Mouse (Mus musculus) lung, embryonic 14.5 days (tissue): ENCODE data around the gene Aoc3. TPM values are rescaled to one million over a fixed set of nuclear protein-coding genes. Genes with fewer than 3 reads are reported as not detected.

Source experiments
- ATAC-seq: fragments of 200-750 bp; cut with Nextera tagmentation; 2 replicates; pipeline ENCODE4 v1.8.0; 2017; ENCODE audit warnings: mild to moderate bottlenecking, moderate TSS enrichment, moderate library complexity; ENCODE audit not compliant: insufficient read depth
- DNase-seq: peaks from one replicate; pipeline ENCODE4 v3.0.0-alpha.2; 2015
- H3K27ac ChIP-seq: fragments of 300-500 bp; sonication (generic); 2 replicates; pipeline ENCODE4 v1.5.1; 2014; ENCODE audit warnings: low read depth, mild to moderate bottlenecking, moderate library complexity
- H3K27me3 ChIP-seq: fragments of 300-500 bp; sonication (generic); 2 replicates; pipeline ENCODE4 v1.6.1; 2014; ENCODE audit warnings: low read length, control low read depth; ENCODE audit not compliant: insufficient read depth
- H3K36me3 ChIP-seq: fragments of 300-500 bp; sonication (generic); 2 replicates; pipeline ENCODE4 v1.6.1; 2014; ENCODE audit warnings: control low read depth; ENCODE audit not compliant: insufficient read depth
- H3K4me1 ChIP-seq: fragments of 300-500 bp; sonication (generic); 2 replicates; pipeline ENCODE4 v1.6.1; 2014; ENCODE audit warnings: antibody characterized with exemption, control low read depth; ENCODE audit not compliant: insufficient read depth
- H3K4me2 ChIP-seq: fragments of 300-500 bp; sonication (generic); 2 replicates; pipeline ENCODE4 v1.6.1; 2014; ENCODE audit warnings: mild to moderate bottlenecking
- H3K4me3 ChIP-seq: fragments of 300-500 bp; sonication (generic); 2 replicates; pipeline ENCODE4 v1.5.1; 2014; ENCODE audit warnings: low read depth, low read length
- H3K9ac ChIP-seq: fragments of 300-500 bp; sonication (generic); 2 replicates; pipeline ENCODE4 v1.6.1; 2014
- H3K9me3 ChIP-seq: fragments of 300-500 bp; sonication (generic); 2 replicates; pipeline ENCODE4 v1.6.1; 2016; ENCODE audit warnings: low read depth, low read length, control low read depth
- CTCF ChIP-seq: IDR thresholded peaks from 2 replicates; pipeline ENCODE4 v1.5.1; 2016; ENCODE audit warnings: antibody characterized with exemption, low read depth
- WGBS: fragments of 180-500 bp; shearing (Covaris S2); extraction: QIAGEN DNeasy Blood & Tissue Kit; methylation state at CpG from one replicate; pipeline ENCODE4 v1.1.7; 2014; 5-methylcytosine and 5-hydroxymethylcytosine counted together
- polyA plus RNA-seq: library from polyadenylated mRNA; unstranded; fragments of >200 nt; fragmentation: Nextera tagmentation; extraction: Ambion mirVana; gene quantifications from 2 replicates; pipeline ENCODE4 v1.2.1, GENCODE M21; 2014

Gene Aoc3
- polyA plus RNA-seq, 1 experiment from 2014 or later = 0.83 TPM

DNA sequence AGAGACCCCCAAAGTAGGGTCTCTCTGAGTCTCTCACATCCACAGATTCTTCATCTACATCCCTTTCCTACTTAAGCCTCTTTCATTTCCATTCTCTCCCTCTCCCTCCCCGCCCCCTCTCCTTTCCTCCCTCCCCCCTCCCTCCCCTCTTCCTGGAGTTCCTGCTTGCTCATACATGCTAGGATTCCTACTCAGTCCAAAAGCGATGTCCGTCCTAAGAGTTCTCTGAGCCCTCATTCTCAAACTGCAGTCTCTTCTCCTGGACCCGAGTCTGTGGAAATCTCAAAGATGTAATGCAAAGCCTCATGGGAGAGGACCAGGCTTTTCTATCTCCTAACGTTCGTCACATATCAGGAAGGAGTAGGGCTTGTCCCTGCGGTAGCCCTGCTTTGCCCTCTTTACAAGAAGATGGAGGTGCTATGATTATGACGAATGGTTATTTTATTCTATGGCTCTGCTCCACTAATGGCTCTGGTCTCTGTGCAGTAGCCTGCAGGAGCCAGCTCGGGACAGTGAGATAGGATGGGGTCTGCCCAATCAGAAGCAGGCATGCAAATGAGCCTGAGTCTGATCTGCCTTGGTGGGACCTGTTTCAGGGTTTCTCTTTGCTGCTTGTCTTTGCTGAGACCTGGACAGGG, 7.8 kb downstream of the Aoc3 start:
- WGBS = 1% methylated on average over 9 of the region's 9 CpGs
- peak; percentile 96 for ATAC-seq
- TF ChIP-seq CTCF = no peak
- Histone ChIP-seq H3K27me3 (no peaks in the 10 kb centered on the region), H3K27ac (peak overlapping the region; percentile 4; the same call in 1 of the 2 replicates), H3K9me3 (no peaks in the 10 kb centered on the region), H3K9ac (peak overlapping the region; percentile 4; the same call in 1 of the 2 replicates), H3K4me1 (peaks cover 6% of the 10 kb centered on the region), H3K4me3 (peak overlapping the region; percentile 5), H3K36me3 (no peaks in the 10 kb centered on the region), H3K4me2 (peak overlapping the region; percentile 47)
- peak; percentile 82 for DNase-seq

DNA sequence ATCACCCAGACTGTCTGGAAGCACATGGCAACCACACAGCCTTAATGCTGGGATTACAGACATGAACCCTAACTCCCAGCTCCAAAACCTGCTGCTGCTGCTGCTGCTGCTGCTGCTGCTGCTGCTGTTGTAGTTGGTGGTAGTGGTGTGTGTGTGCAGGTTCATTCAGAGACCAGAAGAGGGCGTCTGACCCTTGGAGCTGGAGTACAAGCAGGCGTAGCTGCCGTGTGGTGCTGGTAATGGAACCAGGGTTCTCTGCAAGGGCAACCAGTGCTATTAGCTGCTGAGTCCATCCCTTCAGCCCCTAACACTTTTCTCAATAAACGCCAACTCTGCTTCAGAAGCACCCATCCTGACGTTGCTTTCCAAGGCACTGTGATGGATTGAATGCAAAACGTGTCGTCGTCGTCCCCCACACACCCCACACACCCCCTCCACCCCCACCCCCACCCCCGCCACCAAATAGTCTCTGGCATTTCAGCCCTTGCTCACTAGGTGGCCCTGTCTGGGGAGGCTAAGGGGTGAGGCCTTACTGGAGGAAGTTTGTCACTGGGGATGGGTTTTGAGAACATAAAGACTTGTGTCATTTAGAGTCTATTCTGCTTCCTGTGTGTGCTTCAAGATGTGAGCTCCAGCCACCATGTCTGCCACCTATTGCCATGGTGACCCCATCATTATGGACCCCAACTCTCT, 16.8 kb downstream of the Aoc3 start:
- Histone ChIP-seq H3K27me3 (no peaks in the 10 kb centered on the region), H3K9ac (no peak overlapping the region), H3K36me3 (no peaks in the 10 kb centered on the region), H3K4me2 (no peak overlapping the region), H3K27ac (no peak overlapping the region), H3K9me3 (no peaks in the 10 kb centered on the region), H3K4me1 (no peaks in the 10 kb centered on the region), H3K4me3 (no peak overlapping the region)
- 69% methylated on average over 10 of the region's 10 CpGs for WGBS
- 0 out of 2 replicates have a peak, but pooled peaks have one; percentile 12 for TF ChIP-seq CTCF
- DNase-seq = no peak
- ATAC-seq = no peak

DNA sequence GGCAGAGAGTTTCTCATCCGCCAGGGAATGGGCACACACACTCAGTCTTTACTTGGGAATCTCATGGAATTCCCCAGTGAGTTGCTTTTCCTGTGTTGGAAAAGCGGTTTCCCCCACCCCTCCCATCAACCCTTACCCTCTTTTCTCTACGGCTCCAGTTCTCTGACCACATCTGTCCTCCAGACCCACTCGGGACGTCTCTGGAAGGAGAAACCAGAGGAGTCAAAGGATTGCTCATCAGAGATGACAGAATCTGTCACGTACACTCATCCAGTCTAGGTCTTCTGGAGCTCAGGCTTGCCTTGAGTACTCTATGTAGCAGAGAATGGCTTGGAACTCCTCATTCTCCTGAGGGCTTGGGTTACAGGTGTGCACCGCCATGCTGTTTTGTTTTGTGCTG, 18.4 kb downstream of the Aoc3 start:
- Histone ChIP-seq H3K4me3 (no peak overlapping the region), H3K4me1 (no peaks in the 10 kb centered on the region), H3K36me3 (no peaks in the 10 kb centered on the region), H3K27me3 (no peaks in the 10 kb centered on the region), H3K9ac (no peak overlapping the region), H3K27ac (no peak overlapping the region), H3K9me3 (no peaks in the 10 kb centered on the region), H3K4me2 (no peak overlapping the region)
- no peak for TF ChIP-seq CTCF
- ATAC-seq (no peak), DNase-seq (no peak)
- 54% methylated on average over 7 of the region's 7 CpGs for WGBS

DNA sequence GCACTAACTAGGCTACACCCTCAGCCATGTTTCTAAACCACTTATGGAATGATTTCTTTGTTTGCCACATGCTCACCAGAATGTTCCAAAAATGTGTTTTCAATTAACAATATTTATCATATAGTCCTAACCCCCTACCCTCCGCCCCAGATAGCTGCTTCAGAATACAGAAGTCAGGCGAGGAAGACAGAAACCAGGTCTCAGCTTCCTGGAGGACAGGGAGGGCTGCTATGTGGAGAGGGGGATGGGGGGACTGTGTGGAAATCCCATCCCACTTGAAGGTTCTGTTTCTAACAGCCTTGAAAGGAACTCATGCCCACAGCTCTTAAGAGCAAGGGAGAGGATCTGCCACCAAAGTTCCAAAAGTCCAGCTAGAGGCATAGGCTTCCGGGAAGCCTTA, 18.8 kb downstream of the Aoc3 start:
- no peak overlapping the region for H3K4me3 ChIP-seq
- TF ChIP-seq CTCF = no peak
- H3K9ac ChIP-seq = no peak overlapping the region
- H3K4me2 ChIP-seq = no peak overlapping the region
- WGBS = 61% methylated on average over 3 of the region's 3 CpGs
- no peaks in the 10 kb centered on the region for H3K27me3 ChIP-seq
- no peak overlapping the region for H3K27ac ChIP-seq
- DNase-seq (no peak), ATAC-seq (no peak)
- H3K4me1 ChIP-seq = no peaks in the 10 kb centered on the region
- H3K36me3 ChIP-seq = no peaks in the 10 kb centered on the region
- no peaks in the 10 kb centered on the region for H3K9me3 ChIP-seq

DNA sequence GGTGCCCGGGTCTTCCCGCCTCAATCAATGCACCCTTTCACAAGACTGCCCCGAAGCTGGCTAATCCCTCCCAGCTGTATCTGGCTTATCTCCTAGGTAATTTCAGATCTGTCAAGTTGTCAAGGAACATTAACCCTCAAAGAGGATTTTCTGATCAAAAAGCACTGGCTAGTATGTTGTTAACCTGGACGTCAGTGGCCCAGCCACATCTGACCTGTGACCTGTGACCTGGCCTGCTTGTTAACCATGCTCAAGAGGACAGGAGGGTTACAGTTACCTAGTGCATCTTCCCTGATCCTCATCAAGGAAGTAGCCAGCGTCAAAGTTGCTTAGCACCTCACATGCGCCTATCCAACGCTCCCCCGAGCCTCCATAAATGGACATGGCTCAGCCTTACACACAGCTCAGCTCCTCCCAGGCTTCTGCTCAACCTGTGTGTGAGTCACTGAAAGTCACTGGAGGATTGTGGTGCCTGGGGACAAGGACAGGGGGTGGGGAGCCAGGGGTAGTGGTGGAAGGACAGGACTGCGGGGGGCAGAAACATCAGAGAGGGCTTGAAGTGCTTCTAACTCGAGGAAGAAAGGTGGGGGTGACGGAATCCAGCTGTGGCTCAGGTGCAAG, 20.8 kb downstream of the Aoc3 start:
- no peaks in the 10 kb centered on the region for H3K36me3 ChIP-seq
- H3K27ac ChIP-seq = no peak overlapping the region
- WGBS = 49% methylated on average over 11 of the region's 11 CpGs
- DNase-seq = no peak
- ATAC-seq = no peak
- H3K9me3 ChIP-seq = no peaks in the 10 kb centered on the region
- no peaks in the 10 kb centered on the region for H3K4me1 ChIP-seq
- no peak for TF ChIP-seq CTCF
- no peak overlapping the region for H3K4me2 ChIP-seq
- H3K9ac ChIP-seq = no peak overlapping the region
- no peaks in the 10 kb centered on the region for H3K27me3 ChIP-seq
- no peak overlapping the region for H3K4me3 ChIP-seq

DNA sequence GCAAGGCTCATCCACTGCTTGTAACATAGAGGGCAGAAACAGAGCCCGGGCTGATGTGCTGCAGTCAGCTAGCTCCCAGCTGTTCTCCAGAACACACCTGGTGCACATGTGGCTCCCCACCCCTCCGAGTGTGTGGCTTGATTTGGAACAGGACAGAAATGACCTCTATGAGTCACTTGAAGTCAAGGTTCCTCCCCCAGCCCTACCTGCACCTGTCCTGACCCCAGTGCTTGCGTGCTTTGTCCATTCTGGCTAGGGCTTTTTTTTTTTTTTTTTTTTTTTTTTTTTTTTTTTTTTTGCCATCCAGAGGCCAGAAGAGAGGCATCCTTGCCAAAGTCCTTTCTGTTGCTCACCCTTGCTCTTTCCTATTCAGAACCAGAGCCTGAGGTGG, 21.3 kb downstream of the Aoc3 start:
- DNase-seq = no peak
- no peak overlapping the region for H3K9ac ChIP-seq
- H3K4me2 ChIP-seq = no peak overlapping the region
- H3K36me3 ChIP-seq = no peaks in the 10 kb centered on the region
- no peak overlapping the region for H3K27ac ChIP-seq
- TF ChIP-seq CTCF = no peak
- no peaks in the 10 kb centered on the region for H3K4me1 ChIP-seq
- H3K27me3 ChIP-seq = no peaks in the 10 kb centered on the region
- WGBS = 32% methylated on average over 3 of the region's 3 CpGs
- H3K9me3 ChIP-seq = no peaks in the 10 kb centered on the region
- ATAC-seq = no peak
- H3K4me3 ChIP-seq = no peak overlapping the region

DNA sequence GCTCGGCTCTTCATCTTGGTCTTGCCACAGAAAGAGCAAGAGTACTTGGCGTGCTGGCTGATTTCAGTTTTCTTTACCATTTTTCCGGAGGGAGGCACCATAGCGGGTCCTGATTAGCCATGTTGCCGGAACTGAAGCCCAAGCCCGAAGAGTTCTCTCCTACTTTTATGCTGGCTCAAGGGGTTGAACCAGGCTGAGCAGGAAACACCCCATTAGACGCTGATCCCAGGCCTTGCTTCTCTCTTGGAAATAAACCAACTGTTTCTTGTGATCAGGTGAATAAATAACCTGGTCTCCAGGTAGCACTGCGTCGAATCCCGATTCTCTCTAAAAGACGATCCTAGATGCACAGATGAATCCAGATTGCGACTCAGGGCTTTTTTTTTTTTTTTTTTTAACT, 23.0 kb downstream of the Aoc3 start:
- Histone ChIP-seq H3K4me3 (no peak overlapping the region), H3K9me3 (no peaks in the 10 kb centered on the region), H3K36me3 (no peaks in the 10 kb centered on the region), H3K27ac (no peak overlapping the region), H3K27me3 (no peaks in the 10 kb centered on the region), H3K4me2 (no peak overlapping the region), H3K9ac (no peak overlapping the region), H3K4me1 (no peaks in the 10 kb centered on the region)
- no peak for TF ChIP-seq CTCF
- WGBS = 81% methylated on average over 12 of the region's 12 CpGs
- ATAC-seq = no peak
- DNase-seq = no peak
